Mouse (Mus musculus) CH12F3 (cell line): ENCODE data around the gene Pla2g4a.

Experiments used
- in situ Hi-C: fragments of 300-500 bp; cut with MboI; formaldehyde crosslinking; loops from 2 replicates; pipeline ENCODE4 v1.14.3; 2020; ENCODE audit warnings: low sequenced_read_pairs

The Pla2g4a gene

GRCm38 (mm10) chr1:149960734-149961424 lies at the start of gene Pla2g4a:
Pla2g4a (minus strand) TSS chr1:149961290.
- in situ Hi-C loops, result no loop called here

DNA sequence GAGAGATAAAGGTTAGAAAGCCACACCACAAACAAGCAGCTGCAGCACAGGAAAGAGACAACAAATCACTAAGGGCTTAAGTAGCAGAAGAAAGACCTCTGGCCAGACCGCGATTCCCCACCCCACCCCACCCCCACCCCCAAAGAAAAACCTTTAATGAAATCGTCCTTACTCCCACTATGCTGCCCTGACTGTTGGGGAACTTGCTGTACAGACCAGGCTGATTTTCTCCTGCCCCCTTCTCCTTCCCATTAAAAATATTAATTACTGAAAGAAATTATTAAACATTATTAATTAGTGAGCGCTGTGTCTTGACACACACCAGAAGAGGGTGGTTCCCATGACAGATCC lies 49.5 kb upstream of the Pla2g4a start:
- in situ Hi-C loops, result no loop called here

DNA sequence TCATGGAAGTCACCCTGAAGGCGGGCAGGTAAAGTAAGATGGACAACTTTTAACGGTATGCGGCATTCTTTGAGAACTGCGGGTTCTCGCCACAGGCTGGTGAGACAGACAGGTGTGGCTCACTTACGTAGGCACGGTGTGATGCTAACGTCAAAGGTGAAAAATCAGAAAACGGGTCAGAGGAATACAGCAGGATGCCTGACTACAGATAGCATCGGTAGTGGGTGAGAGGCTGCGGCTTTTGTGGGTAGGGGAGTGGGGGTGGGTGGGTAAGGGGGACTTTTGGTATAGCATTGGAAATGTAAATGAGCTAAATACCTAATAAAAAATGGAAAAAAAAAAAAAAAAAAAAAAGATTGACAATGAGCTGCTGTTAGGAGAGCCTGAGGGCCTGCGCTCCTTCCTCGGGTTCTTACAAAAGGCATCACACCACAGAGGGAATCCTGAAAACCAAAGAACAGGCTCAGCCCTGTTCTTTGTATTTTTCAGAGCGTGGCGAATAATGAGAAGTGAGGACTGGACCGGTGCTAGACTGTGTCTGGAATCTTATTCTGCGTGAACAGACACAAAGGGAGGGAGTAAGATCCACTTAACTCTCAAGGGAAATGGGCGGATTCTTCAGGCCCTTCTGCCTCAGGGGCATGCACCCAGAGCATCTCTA lies 49.0 kb upstream of the Pla2g4a start:
- in situ Hi-C loops, result no loop called here

GRCm38 (mm10) chr1:150009134-150009533 lies 48.0 kb upstream of the Pla2g4a start:
- in situ Hi-C loops, result no loop called here

GRCm38 (mm10) chr1:149975626-149976025 lies 14.5 kb upstream of the Pla2g4a start:
- in situ Hi-C loops, result no loop called here

DNA sequence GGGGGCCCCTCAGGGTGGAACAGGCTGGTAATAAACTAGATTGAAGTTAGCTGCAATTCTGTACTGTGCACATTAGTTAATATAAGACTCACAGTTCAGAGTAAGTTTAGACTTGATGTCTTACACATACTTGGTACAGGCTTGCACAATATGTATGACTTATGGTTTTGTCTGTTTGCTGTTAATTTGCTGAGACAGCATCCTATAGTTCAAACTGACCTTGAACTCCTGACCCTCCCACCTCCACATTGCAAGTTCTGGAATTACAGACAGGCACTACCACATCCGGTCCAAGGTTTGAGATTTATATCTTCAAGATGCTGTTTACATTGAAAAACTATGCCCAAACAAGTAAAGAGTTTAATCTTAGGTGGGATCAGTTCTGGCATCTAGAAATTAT lies 4.7 kb upstream of the Pla2g4a start:
- in situ Hi-C loops, result no loop called here

DNA sequence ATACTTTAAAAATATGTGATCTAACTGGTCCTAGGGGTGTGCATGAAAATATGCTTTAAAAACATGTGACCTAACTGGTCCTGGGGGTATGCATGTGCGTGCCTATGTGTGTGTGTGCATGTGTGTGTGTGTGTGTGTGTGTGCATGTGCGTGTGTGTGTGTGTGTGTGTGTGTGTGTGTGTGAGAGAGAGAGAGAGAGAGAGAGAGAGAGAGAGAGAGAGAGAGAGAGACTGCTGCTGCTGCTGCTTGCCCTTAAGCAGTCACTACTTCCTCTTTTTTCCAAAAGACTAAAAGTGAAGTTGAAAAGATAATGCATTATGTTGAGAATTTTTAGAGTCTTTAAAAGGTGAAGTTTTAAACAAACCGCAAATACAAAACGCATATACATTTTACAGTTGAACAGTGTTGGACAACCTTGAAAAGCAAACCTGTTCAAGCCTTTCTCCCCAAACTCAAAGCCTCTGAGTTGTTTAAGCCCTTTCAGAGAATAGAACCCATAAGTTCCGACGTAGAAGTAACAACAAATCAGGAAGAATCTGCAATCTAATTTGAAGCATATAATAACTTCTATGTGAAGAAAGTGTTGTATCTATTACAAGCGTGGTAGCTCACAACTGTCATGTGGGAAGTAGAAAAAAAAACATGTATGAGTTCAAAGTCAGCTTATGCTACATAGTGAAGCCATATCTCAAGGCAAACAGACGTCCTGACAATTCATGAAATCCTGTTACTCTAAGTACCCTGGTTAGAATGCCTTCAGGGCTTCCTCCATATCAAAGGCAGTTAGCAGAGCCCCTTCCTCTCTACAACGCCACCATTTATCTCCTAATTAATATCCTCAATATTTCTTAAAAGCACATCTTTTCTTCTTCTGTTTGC lies 574 bp upstream of the Pla2g4a start:
- in situ Hi-C loops, result no loop called here

GRCm38 (mm10) chr1:149960251-149960650 lies 839 bp downstream of the Pla2g4a start:
- in situ Hi-C loops, result no loop called here

DNA sequence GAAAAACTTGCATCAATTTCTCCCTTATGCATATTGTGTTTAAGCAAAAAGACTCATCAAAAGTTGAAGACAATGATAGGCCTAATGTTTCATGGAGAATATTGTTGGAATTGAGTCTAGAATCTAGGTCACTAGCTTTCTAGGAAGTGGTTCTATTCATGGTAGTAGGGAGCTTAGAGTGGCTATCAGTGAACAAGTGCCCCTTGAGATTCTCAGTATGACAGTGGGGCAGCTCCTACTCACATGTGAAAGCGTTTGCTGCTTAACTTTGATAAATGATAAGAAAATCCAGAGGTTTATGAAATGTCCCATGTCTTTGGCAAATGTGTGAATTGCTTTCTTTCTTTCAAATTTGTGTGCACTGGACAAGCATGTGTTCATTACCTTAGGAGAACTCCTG lies 2.0 kb downstream of the Pla2g4a start:
- in situ Hi-C loops, result no loop called here

DNA sequence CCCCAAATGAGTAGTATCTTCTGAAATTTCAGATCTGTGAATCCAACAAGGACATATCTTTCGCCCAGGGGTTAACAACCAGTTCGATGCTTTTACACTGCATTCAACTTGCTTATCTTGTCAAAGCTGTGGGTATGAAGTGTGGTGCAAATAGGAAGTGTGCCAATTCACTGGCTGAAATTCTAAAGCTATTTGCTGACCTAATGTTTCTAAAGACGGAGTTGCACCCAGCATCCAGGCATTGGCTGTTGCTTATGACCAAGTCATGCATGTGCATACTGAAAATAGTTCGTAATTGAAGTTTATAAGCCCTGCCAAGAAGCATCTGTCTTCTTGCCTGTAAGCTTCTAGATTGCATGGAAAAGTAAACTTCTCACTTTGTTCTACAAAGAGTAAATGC lies 5.6 kb downstream of the Pla2g4a start:
- in situ Hi-C loops, result no loop called here

GRCm38 (mm10) chr1:149954026-149954425 lies 7.1 kb downstream of the Pla2g4a start:
- in situ Hi-C loops, result no loop called here

DNA sequence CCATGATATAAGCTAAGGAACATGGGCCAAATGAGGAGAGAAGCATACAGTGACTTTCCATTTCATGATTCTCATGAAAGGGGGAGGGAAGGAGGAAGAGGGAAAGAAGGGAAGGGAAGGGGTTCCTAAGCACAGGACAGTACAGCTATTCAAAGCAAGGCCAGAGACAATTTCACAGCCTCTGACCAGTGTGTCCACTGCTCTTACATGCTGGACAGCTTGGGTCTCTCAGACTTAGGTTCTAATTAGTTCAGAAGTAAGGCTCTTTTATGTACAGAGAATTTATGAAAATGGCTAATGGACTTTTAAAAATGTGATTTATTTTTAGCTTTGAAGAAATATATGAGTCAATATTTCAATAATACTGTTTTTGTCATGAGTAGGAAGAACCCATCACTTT lies 9.0 kb downstream of the Pla2g4a start:
- in situ Hi-C loops, result no loop called here

DNA sequence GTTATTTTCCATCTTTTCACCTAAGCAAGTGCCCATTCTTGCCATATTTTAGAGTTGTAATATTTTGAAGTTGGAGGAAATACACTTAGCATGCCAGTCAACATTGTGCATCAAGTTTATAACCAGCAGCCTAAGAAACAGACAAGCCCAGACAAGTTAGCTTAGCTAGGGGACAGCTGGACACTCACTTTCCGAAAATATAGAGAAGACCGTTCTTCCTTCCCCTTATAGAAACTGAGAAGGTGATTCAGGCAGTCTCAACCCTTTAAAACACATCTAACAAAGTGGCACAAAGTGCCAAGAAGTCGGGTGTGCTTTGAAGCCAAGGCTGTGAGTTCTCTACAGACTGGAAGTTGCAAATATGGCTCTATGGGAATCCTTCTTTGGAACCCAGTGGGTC lies 10.4 kb downstream of the Pla2g4a start:
- in situ Hi-C loops, result no loop called here

- in situ Hi-C loops, result no loop called here
Observed at GRCm38 (mm10) chr1:149950254-149950653, 10.8 kb downstream of the Pla2g4a start.

DNA sequence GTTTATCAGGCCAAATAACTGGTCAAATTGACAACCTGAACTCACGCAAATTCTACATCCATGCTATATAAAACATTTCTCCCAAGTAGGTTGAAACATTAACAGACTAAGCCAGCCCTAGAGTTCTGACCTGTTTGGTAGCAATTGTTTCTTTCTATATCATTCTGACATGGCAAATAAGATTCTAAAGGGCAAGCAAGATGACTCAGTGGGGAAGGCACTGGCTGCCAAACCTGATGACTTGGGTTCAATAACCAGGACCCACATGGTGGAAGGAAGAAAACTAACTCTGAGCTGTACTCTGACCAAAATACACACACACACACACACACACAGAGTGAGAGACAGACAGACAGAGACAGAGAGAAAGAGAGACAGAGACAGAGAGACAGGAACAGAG lies 11.8 kb downstream of the Pla2g4a start:
- in situ Hi-C loops, result no loop called here

DNA sequence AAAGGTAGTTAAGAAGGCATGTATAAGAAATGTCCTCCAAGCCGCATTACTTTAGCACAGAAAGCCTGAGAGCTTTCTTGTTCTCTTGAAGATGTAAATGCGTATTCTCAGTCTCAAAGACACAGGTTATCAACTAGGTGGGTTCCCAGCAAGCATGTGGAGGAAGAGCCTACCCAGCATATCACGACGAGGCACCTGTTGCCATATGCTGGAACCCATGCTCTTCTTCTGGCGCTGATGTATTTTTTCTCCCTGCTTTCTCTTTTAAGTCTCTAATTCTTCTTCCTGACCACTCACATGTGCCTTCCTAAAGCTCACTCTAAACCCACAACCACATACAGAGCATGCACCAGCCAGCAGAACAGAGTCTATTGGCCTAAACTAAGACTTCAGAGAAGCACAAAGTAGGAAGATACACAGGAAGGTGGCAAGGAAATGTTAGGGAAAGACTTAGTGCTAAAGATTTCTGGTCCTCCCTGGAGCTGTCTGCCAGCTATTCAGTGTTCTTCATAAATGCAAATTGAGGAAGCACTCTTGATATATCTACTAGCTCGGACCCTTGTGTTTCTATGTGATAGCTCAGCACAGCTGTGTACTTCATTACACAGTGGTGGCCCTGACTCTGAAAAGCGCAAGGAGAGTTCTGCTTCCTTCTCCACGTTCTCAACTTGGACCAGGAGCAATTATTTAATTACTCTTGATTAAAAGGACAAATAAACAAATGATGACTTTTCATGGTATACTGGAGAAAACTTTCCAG lies 12.8 kb downstream of the Pla2g4a start:
- in situ Hi-C loops, result no loop called here

GRCm38 (mm10) chr1:149946993-149947392 lies 14.1 kb downstream of the Pla2g4a start:
- in situ Hi-C loops, result no loop called here

GRCm38 (mm10) chr1:149946432-149946831 lies 14.7 kb downstream of the Pla2g4a start:
- in situ Hi-C loops, result no loop called here

DNA sequence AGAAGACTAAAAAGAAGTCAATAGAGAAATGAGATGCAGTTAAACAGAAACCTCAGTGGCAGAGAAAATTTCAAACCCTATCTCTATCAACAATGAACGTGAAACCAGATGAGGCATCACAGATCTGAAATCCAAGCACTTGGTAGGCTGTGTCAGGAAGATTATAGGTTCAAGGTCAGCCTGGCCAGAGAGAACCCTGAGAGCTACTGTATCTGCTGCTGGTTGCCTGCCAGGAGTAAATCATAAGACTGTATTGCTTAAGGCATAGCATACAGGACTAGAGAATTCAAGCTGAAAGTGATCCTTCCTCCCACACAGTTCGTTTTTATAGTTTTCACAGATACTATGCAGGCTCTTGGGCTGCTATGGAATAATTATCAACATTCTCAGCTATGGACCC lies 17.5 kb downstream of the Pla2g4a start:
- in situ Hi-C loops, result no loop called here

DNA sequence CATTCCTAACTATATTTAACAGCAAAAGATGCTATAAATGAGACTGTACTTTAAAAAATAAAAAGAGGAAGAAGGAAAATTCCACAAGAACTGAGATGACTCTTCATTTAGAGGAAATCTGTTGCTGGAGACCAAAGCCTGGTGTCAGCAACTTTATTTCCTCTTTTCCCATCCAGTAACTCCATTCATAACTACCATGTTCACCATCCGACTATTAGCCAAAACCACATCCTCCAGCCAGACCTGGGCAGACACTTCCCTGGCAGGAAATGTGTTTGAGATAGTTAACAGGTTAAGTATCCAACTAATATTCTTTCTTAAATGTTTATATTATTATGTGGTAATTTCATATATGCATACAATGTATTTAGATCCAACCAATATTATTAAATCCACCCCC lies 20.8 kb downstream of the Pla2g4a start:
- in situ Hi-C loops, result no loop called here
